Mouse (Mus musculus): ENCODE data around the gene Car12. TPM values are rescaled to one million over a fixed set of nuclear protein-coding genes. Genes with fewer than 3 reads are reported as not detected.

Car12 gene
- polyA plus RNA-seq, 1 experiment from 2014 or later: 0.88 TPM

- Histone ChIP-seq H3K27ac (no peak overlapping the region), H3K4me1 (replicated peaks) (peaks cover 9% of the 10 kb centered on the region), H3K4me3 (no peak overlapping the region), H3K27me3 (ENCODE audit: insufficient read depth, poor library complexity, severe bottlenecking) (0 out of 2 replicates have a peak, but pooled peaks cover 9% of the 10 kb centered on the region), H3K36me3 (no peaks in the 10 kb centered on the region), H3K9me3 (no peaks in the 10 kb centered on the region)
- WGBS: 90% methylated on average over 8 of the region's 8 CpGs
- DNase-seq (ENCODE audit: low spot score): no peak
These were observed 7.4 kb downstream of the Car12 start for GRCm38 (mm10) chr9:66720686-66721450.

DNA sequence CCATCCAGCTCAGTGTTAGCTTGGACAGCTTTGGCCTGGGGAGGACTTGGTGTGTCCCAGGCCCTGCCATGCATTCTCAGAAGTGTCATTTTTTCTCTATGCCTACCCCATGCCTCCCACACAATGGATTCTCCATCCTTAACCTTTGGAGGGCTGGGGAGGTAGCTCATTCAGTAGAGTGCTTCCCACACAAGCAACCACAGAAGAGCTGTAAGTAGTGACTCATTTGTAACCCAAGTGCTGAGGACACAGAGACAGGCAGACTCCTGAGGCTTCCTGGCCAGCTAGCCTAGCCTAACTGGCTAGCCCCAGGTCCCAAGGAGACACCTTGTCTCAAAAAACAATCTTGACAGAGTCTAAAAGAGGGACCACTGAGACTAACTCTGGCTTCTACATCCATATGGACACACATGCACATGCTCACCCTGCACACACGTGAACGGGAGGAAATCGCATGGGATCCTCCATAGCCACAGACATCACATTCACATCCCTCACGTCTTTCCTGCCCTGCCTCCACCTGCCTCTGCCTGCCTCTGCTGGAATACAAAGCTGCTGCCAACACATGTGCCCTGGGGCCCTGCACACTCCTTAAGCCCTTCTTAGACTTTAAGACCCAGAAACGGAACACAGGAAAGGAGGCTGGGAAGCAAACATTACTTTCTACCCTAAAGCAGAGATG lies 8.8 kb downstream of the Car12 start:
- H3K36me3 ChIP-seq: no peaks in the 10 kb centered on the region

DNA sequence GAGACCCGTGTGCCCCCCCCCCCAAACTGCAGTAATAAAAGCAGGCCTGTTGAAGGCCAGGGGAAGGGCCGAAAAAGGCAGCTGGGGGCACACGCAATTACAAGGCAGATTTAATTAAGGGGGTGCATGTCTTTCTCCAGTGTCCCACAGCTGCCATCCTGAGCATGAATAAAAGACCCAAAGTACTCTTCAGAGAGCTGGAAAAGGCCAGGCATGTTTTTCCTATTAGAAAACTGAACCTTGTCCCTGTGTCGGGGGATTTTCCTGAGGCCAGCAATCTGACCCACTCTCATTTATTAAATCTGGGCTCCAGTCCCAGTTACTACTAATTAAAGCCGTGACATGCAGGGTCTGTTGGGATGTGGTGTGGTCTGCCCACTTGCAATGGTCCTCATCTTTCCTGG lies 9.4 kb downstream of the Car12 start:
- peaks cover 9% of the 10 kb centered on the region for H3K4me1 ChIP-seq (replicated peaks)
- H3K27ac ChIP-seq: 0 out of 2 replicates have a peak overlapping the region, but pooled peaks have one; percentile 12
- no peak for DNase-seq (ENCODE audit: low spot score)
- H3K4me3 ChIP-seq: no peak overlapping the region
- no peaks in the 10 kb centered on the region for H3K9me3 ChIP-seq
- no peaks in the 10 kb centered on the region for H3K36me3 ChIP-seq
- no peaks in the 10 kb centered on the region for H3K27me3 ChIP-seq (ENCODE audit: insufficient read depth, poor library complexity, severe bottlenecking)
- 69% methylated on average over 5 of the region's 5 CpGs for WGBS

More for the DNA sequence above, 8.8 kb downstream of the Car12 start:
- Histone ChIP-seq H3K27ac (0 out of 2 replicates have a peak overlapping the region, but pooled peaks have one; percentile 25), H3K4me3 (no peak overlapping the region), H3K27me3 (ENCODE audit: insufficient read depth, poor library complexity, severe bottlenecking) (no peaks in the 10 kb centered on the region), H3K9me3 (no peaks in the 10 kb centered on the region), H3K4me1 (replicated peaks) (peaks cover 9% of the 10 kb centered on the region)
- WGBS: 79% methylated on average over 5 of the region's 5 CpGs
- no peak for DNase-seq (ENCODE audit: low spot score)

DNA sequence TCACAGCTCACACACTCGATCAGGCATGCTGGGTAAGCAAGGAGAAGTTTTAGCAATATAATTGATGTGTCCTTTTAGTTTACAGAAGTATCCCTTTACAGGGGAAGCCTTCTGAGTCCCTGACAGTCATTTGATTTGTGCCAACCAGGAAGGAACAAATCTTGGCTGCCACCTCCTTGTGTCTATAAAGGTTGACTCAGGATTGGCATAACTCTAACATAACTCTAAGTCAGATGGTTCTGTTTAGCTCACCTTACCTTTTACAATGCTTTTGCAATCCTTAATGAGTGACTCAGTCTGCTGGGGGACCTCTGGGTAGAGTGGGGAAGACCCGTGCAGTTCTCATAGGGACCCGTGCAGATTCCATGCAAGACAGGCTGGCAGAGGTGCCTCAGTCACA lies 12.1 kb downstream of the Car12 start:
- no peaks in the 10 kb centered on the region for H3K9me3 ChIP-seq
- H3K27me3 ChIP-seq (ENCODE audit: insufficient read depth, poor library complexity, severe bottlenecking): no peaks in the 10 kb centered on the region
- no peak for DNase-seq (ENCODE audit: low spot score)
- peaks cover 9% of the 10 kb centered on the region for H3K4me1 ChIP-seq (replicated peaks)
- no peak overlapping the region for H3K4me3 ChIP-seq
- no peak overlapping the region for H3K27ac ChIP-seq
- H3K36me3 ChIP-seq: no peaks in the 10 kb centered on the region
- 87% methylated on average over 3 of the region's 3 CpGs for WGBS

DNA sequence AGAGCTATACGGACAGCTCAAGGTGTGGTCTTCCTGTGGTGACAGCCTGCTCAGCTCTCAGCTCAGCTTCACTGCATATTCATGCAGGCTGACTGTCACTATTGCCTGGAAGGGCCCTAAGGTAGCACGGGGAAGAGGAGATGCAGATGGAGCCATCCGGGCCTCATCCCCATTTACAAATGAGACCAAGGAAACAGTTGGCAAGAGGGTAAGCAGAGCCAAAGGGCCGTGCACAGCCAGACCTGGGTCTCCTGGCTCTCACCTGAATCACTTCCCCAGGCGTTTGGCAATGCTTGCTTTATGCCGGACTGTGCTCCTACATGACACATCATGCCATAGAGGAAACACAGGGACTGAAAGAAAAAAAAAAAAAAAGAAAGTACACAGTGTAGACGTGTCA lies 13.8 kb downstream of the Car12 start:
- no peak for DNase-seq (ENCODE audit: low spot score)
- no peaks in the 10 kb centered on the region for H3K27me3 ChIP-seq (ENCODE audit: insufficient read depth, poor library complexity, severe bottlenecking)
- H3K36me3 ChIP-seq: no peaks in the 10 kb centered on the region
- H3K9me3 ChIP-seq: no peaks in the 10 kb centered on the region
- WGBS: 75% methylated on average over 7 of the region's 7 CpGs
- H3K4me3 ChIP-seq: no peak overlapping the region
- no peak overlapping the region for H3K27ac ChIP-seq
- peaks cover 9% of the 10 kb centered on the region for H3K4me1 ChIP-seq (replicated peaks)

- H3K36me3 ChIP-seq: no peaks in the 10 kb centered on the region
- H3K27me3 ChIP-seq (ENCODE audit: insufficient read depth, poor library complexity, severe bottlenecking): no peaks in the 10 kb centered on the region
- 67% methylated on average over 3 of the region's 3 CpGs for WGBS
- no peak overlapping the region for H3K4me3 ChIP-seq
- peaks cover 8% of the 10 kb centered on the region for H3K4me1 ChIP-seq (replicated peaks)
- H3K27ac ChIP-seq: no peak overlapping the region
- DNase-seq (ENCODE audit: low spot score): no peak
- no peaks in the 10 kb centered on the region for H3K9me3 ChIP-seq
These were observed 17.1 kb downstream of the Car12 start for GRCm38 (mm10) chr9:66730556-66730955.

GRCm38 (mm10) chr9:66731284-66731683 lies 17.8 kb downstream of the Car12 start:
- Histone ChIP-seq H3K36me3 (no peaks in the 10 kb centered on the region), H3K27me3 (ENCODE audit: insufficient read depth, poor library complexity, severe bottlenecking) (no peaks in the 10 kb centered on the region), H3K4me1 (replicated peaks) (peaks cover 8% of the 10 kb centered on the region), H3K4me3 (no peak overlapping the region), H3K27ac (no peak overlapping the region), H3K9me3 (no peaks in the 10 kb centered on the region)
- no peak for DNase-seq (ENCODE audit: low spot score)
- WGBS: 86% methylated on average over 7 of the region's 7 CpGs

GRCm38 (mm10) chr9:66732791-66733691 lies 19.6 kb downstream of the Car12 start:
- Histone ChIP-seq H3K9me3 (no peaks in the 10 kb centered on the region), H3K27ac (no peak overlapping the region), H3K4me1 (replicated peaks) (peaks cover 8% of the 10 kb centered on the region), H3K36me3 (no peaks in the 10 kb centered on the region), H3K27me3 (ENCODE audit: insufficient read depth, poor library complexity, severe bottlenecking) (no peaks in the 10 kb centered on the region), H3K4me3 (no peak overlapping the region)
- WGBS: 53% methylated on average over 15 of the region's 15 CpGs
- no peak for DNase-seq (ENCODE audit: low spot score)

- H3K27ac ChIP-seq: no peak overlapping the region
- no peak overlapping the region for H3K4me3 ChIP-seq
- no peak for DNase-seq (ENCODE audit: low spot score)
- H3K4me1 ChIP-seq (replicated peaks): peaks cover 8% of the 10 kb centered on the region
- no peaks in the 10 kb centered on the region for H3K36me3 ChIP-seq
- no peaks in the 10 kb centered on the region for H3K27me3 ChIP-seq (ENCODE audit: insufficient read depth, poor library complexity, severe bottlenecking)
- H3K9me3 ChIP-seq: no peaks in the 10 kb centered on the region
- 92% methylated on average over 6 of the region's 6 CpGs for WGBS
These were observed 21.1 kb downstream of the Car12 start for GRCm38 (mm10) chr9:66734568-66734967.

DNA sequence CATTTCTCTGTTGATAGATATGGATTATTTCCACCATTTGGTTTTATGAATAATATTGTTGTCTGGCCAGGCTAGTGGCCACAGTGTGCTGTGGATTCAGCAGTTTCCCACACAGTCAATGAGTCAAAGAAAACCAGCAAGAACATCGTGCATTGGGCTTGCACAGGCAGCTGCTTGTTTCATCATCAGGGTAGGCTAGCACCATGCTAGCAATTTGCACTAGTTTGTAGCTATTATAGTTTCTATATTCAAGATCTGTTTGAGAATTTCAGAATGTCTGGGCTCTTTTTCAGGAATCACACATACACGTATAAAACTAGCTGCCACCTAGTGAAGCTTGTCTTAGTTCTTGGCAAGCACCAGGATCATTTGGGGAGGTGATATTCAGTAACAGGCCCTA lies 21.6 kb downstream of the Car12 start:
- H3K27me3 ChIP-seq (ENCODE audit: insufficient read depth, poor library complexity, severe bottlenecking): no peaks in the 10 kb centered on the region
- H3K4me3 ChIP-seq: no peak overlapping the region
- H3K27ac ChIP-seq: no peak overlapping the region
- WGBS: 95% methylated on average over 2 of the region's 2 CpGs
- H3K9me3 ChIP-seq: no peaks in the 10 kb centered on the region
- H3K36me3 ChIP-seq: no peaks in the 10 kb centered on the region
- no peak for DNase-seq (ENCODE audit: low spot score)
- peaks cover 8% of the 10 kb centered on the region for H3K4me1 ChIP-seq (replicated peaks)

DNA sequence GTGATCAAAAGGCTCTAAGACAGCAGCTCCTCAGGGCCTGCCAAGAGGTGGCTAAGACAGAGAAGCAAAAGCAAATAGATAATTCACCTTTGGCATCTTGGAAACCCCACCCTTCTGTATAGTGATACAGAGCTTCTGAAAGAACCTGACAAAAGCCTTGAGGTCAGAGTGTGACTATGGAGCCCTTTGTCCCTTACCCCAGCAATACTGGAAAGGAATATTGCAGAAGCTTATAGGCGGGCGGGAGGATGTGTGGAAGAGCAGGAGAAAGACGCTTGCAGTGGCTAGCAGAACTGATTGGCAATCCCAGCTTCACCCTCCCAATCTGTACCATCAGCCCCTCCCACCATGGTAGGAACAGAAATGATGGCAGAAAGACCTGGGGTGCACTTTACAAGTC lies 22.5 kb downstream of the Car12 start:
- H3K27ac ChIP-seq: no peak overlapping the region
- no peak for DNase-seq (ENCODE audit: low spot score)
- peaks cover 8% of the 10 kb centered on the region for H3K4me1 ChIP-seq (replicated peaks)
- H3K27me3 ChIP-seq (ENCODE audit: insufficient read depth, poor library complexity, severe bottlenecking): no peaks in the 10 kb centered on the region
- no peak overlapping the region for H3K4me3 ChIP-seq
- no peaks in the 10 kb centered on the region for H3K9me3 ChIP-seq
- WGBS: 82% methylated on average over 3 of the region's 3 CpGs
- no peaks in the 10 kb centered on the region for H3K36me3 ChIP-seq

DNA sequence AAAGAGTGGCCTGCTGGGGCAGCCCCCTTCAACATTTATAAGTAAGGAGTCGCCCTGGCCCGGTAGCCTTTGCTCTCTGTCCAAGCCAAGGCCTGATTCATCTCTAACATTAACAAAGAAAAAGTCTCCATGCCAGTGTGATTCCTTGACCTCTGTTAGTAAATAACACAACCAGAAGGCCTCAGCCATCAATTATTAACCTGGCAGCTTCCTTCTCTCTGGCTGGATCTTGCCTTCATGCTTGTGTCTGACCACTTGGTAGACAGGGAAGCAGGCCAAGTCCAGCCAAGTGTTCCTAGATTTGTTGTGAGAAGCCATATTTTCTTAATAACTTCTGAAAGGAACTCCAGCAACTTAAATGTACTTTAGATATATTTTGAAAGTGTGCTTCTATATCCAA lies 23.1 kb downstream of the Car12 start:
- 73% methylated on average over 2 of the region's 2 CpGs for WGBS
- Histone ChIP-seq H3K36me3 (no peaks in the 10 kb centered on the region), H3K4me1 (replicated peaks) (peaks cover 8% of the 10 kb centered on the region), H3K27me3 (ENCODE audit: insufficient read depth, poor library complexity, severe bottlenecking) (no peaks in the 10 kb centered on the region), H3K4me3 (no peak overlapping the region), H3K27ac (no peak overlapping the region), H3K9me3 (no peaks in the 10 kb centered on the region)
- no peak for DNase-seq (ENCODE audit: low spot score)

Data from hindbrain, embryonic 10.5 days (tissue).